Mouse (Mus musculus) olfactory bulb, adult 2 months (tissue): ENCODE measurements around the gene Tmprss12. TPM values are rescaled to one million over a fixed set of nuclear protein-coding genes. Genes with fewer than 3 reads are reported as not detected.

Experiments
- H3K27ac ChIP-seq: fragments of 200-500 bp; 2 replicates; pipeline ENCODE4 v1.5.1; 2012; ENCODE audit warnings: low read depth, low read length; ENCODE audit not compliant: insufficient read depth
- H3K4me1 ChIP-seq: fragments of 200-500 bp; 2 replicates; pipeline ENCODE4 v1.6.1; 2012; ENCODE audit warnings: low read length; ENCODE audit not compliant: control insufficient read depth, insufficient read depth
- H3K4me3 ChIP-seq: fragments of 200-500 bp; 2 replicates; pipeline ENCODE4 v1.5.1; 2012; ENCODE audit warnings: mild to moderate bottlenecking, low read depth, low read length, moderate library complexity; ENCODE audit not compliant: insufficient read depth
- CTCF ChIP-seq: fragments of 200-500 bp; IDR thresholded peaks from 2 replicates; pipeline ENCODE4 v1.5.1; 2012; ENCODE audit warnings: low read depth, mild to moderate bottlenecking, low read length, moderate library complexity; ENCODE audit not compliant: insufficient read depth
- POLR2A ChIP-seq: fragments of 200-500 bp; IDR thresholded peaks from 2 replicates; pipeline ENCODE4 v1.6.1; 2012; ENCODE audit warnings: mild to moderate bottlenecking, low read depth, low read length, moderate library complexity; ENCODE audit not compliant: insufficient read depth
- WGBS: fragments of 180-500 bp; shearing (Covaris S2); methylation state at CpG from one replicate; pipeline ENCODE4 v1.1.7; 2018; 5-methylcytosine and 5-hydroxymethylcytosine counted together
- polyA plus RNA-seq: library from polyadenylated mRNA; stranded (reverse); fragments of >200 nt; gene quantifications from 2 replicates; pipeline ENCODE4 v1.2.4, GENCODE M21; 2012; ENCODE audit warnings: low replicate concordance; ENCODE audit not compliant: missing spikeins, insufficient read depth, insufficient read length

Tmprss12 gene
- polyA plus RNA-seq, result not detected in 2 replicates

DNA sequence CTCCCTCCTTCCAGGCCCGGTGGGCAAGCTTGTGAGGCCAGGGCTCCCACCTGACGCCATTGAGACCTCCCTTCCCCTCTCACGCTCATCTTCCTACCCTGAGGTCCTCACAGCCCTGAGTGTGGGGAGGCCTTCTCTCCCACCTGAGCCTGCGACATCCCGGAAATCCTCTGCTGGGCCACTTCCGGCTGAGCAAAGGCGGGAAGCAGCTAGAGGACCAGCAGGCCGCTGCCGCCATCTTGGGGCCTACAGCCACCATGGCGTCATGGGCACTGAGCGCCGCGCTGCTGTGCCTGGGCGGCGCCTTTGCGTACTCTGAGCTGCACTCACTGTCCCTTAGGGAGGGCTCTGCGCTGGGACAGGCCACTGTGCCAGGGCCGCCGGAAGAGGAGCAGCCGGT is at the start of gene Tmprss12:
TSS of gene Tmprss12 (plus strand) at position 212 of the 400 bp plus-strand sequence.
- Histone ChIP-seq H3K27ac (no peak within 1 kb of the TSS), H3K4me1 (no peaks in the 10 kb centered on the region), H3K4me3 (no peak within 1 kb of the TSS)
- TF ChIP-seq CTCF (no peak), POLR2A (no peak)
- WGBS, result 97% methylated on average over 20 of the region's 20 CpGs

DNA sequence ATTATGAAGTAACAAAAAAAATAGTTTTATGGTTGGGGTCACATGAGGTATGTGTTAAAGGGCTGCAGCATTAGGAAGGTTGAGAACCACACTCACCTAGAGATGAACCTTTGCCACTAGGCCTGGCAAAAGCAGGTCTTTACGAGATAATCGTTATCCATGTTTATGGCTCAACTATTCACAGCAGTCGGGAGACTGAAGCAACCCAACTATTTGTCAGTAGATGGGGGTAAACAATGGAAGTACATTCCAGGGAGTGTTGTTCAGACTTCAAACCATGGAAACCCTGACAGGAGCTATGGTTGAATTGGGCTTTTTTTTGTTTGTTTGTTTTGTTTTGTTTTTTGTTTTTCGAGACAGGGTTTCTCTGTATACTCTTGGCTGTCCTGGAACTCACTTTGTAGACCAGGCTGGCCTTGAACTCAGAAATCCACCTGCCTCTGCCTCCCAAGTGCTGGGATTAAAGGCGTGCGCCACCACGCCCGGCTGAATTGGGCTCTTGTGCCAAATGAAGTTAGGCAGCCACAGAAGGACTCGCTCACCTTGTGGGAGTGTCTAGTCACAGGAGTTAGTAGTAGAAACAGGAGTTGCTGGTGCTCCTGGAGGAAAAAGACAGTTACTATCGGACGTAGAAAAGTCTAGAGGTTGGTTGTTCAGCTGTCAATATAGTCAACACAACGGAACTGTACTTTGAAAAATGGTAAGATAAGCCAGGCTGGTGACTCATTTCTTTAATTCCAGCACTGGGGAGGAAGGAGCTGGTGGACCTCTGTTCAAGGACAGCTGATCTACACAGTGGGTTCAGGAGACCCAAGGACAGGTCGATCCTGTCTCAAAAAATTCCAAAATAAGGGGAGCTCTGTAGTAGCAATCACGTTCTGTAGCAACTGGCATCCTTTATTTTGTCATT is 48.8 kb upstream of the Tmprss12 start:
- H3K4me1 ChIP-seq, result peaks cover 3% of the 10 kb centered on the region; the same call in 1 of the 2 replicates
- 75% methylated on average over 14 of the region's 14 CpGs for whole genome bisulfite sequencing
- TF ChIP-seq CTCF (no peak), POLR2A (no peak)
- H3K4me3 ChIP-seq, result no peak overlapping the region
- H3K27ac ChIP-seq, result no peak overlapping the region

DNA sequence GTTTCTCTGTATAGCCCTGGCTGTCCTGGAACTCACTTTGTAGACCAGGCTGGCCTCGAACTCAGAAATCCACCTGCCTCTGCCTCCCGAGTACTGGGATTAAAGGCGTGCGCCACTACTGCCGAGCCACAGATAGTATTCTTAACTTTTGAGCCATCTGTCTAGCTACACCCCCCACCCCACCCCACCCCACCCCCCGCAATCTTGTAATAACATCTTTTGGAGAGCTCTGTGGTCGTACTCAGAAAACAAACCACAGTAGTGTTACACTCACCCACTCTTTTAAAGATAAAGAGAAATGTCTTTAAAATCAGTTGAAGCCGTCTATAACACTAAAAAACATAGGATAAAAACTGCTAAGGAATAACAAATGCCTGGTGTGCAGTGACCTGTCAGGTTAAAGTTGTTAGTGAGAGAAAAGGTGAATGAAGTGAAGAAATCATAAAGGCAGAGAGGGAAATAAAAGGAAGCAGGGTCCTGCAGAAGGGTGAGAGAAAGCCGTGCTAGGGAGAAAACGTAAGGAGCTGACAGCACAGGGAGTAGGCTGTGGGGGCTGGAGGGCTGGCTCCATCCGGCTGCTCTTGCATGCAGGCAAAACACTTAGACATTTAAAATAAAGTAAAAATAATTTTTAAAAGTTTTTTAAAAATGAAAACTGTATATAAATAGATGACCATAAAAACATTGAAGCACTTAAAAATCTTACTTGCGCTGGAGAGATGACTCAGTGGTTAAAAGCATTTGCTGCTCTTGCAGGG is 45.2 kb upstream of the Tmprss12 start:
- Histone ChIP-seq H3K27ac (no peak overlapping the region), H3K4me1 (peaks cover 4% of the 10 kb centered on the region; the same call in 1 of the 2 replicates), H3K4me3 (no peak overlapping the region)
- 61% methylated on average over 12 of the region's 12 CpGs for WGBS
- TF ChIP-seq CTCF (no peak), POLR2A (no peak)

DNA sequence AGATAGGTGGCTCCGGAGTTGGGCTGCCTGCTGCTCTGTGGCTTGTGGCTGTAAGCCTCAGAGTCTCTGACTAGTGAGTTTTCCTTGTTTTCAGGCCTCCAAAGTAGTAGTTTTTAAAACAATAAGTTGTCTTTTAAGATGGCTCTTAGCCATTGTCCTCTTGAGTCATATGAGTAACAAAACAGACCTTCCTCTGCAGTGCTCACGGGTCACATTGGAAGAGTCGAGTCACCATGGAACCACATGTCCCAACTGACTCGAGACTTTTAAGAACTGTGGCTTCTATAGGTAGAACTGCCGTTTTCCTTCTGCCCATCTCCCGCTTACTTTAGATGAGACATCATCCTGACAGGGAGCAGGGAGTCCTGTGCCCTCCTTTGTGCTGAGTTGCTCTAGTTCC is 43.7 kb upstream of the Tmprss12 start:
- Histone ChIP-seq H3K4me1 (peaks cover 4% of the 10 kb centered on the region; the same call in 1 of the 2 replicates), H3K27ac (no peak overlapping the region), H3K4me3 (no peak overlapping the region)
- TF ChIP-seq CTCF (no peak), POLR2A (no peak)
- 70% methylated on average over 6 of the region's 6 CpGs for WGBS

DNA sequence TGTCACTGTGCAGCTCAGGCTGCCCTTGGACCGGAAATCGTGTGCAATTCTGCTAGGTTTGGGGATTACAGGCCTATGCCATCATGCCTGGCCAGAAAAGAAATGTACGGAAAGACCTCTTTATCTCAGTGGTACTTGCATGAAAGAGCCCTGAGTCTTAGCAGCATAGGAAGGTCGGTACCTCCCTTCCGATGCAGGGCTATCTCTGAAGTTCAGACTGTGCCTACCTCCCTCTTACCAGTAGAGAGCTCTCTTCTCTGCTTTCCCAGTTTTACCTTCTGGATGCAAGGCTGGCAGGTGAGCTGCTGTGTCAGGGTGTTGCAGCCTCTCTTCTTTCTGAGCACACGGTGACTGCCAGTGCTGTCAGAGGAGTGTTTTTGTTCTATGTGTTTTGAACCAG is 38.9 kb upstream of the Tmprss12 start:
- 91% methylated on average over 6 of the region's 6 CpGs for WGBS
- Histone ChIP-seq H3K27ac (no peak overlapping the region), H3K4me1 (peaks cover 4% of the 10 kb centered on the region; the same call in 1 of the 2 replicates), H3K4me3 (no peak overlapping the region)
- TF ChIP-seq POLR2A (no peak), CTCF (no peak)

DNA sequence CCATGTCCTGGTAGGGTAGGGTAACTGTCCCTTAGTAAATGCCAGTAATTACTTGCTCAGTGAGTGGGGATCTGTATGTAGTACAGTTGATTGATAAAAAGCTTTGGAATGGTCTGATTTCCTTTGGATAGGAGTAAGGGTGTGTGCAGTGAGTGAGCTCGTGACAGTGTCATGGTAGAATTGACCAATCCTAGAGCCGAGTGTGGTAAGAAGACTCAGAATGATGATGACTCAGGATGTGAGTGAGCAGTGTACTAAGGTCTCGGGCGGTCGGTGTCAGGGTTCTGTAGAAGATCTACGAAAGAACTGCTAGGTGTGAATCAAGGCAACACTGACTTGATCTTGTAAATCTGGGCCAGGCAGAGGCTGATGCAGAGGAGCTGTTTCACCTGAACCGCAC is 34.7 kb upstream of the Tmprss12 start:
- peaks cover 8% of the 10 kb centered on the region; the same call in 1 of the 2 replicates for H3K4me1 ChIP-seq
- TF ChIP-seq POLR2A (no peak), CTCF (no peak)
- H3K4me3 ChIP-seq, result no peak overlapping the region
- H3K27ac ChIP-seq, result no peak overlapping the region
- WGBS, result 89% methylated on average over 7 of the region's 7 CpGs

DNA sequence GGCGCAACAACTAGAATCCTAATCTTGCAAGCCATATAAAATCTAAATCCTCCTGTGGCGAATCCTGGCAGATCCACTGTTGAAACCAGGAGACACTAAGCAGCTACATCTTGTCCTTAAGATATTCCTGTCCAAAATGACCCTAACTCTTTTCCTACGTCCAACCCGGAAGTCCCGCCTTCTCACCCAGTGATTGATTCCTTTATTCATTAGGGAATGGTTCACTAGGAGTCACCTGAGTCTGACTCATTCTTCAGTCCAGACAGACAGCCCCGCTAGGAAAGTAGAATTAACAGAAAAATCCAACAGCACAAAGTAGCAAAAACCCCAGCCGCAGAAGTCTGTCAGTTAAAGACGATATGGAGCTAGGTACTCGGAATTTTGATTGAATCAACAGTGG is 33.3 kb upstream of the Tmprss12 start:
- WGBS, result 93% methylated on average over 9 of the region's 9 CpGs

DNA sequence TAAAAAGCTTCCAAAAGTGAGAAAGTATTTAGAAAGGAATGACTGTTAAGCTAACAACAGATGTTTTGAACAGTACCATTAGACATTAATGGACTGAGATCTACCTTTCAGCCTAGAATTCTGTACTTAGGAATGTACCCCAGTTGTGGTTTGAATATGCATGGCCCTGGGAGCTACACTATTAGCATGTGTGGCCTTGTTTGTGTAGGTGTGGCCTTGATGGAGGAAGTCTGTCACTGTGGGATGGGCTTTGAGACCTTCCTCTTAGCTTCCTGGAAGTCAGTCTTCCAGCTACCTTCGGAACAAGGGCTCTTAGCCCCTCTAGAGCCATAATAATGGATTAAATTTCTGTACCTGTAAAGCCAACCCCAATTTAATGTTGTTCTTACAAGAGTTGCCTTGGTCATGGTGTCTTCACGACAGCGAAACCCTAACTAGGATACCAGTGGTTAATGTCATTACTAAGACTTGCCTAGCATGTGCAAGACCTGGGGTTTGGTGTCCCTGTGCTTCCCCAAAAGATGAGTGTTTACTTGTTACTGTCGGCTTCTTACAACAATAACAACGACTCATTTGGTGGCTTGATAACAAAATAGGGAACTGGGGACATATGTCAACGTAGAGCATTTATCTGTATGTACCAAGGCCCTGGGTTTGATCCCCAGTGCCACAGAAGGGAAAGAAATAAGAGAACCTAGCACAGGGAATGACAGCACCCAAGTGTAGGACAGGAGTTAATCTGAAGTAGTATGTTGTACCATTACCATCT is 31.8 kb upstream of the Tmprss12 start:
- Histone ChIP-seq H3K27ac (no peak overlapping the region), H3K4me1 (peaks cover 8% of the 10 kb centered on the region; the same call in 1 of the 2 replicates), H3K4me3 (no peak overlapping the region)
- TF ChIP-seq CTCF, result no peak
- no peak for TF ChIP-seq POLR2A
- WGBS, result 94% methylated on average over 6 of the region's 6 CpGs

More for the DNA sequence above, 33.3 kb upstream of the Tmprss12 start:
- H3K4me3 ChIP-seq, result no peak overlapping the region
- H3K27ac ChIP-seq, result no peak overlapping the region
- peaks cover 8% of the 10 kb centered on the region; the same call in 1 of the 2 replicates for H3K4me1 ChIP-seq
- TF ChIP-seq POLR2A, result no peak
- no peak for TF ChIP-seq CTCF
